Mouse (Mus musculus) ES-Bruce4 (cell line): ENCODE measurements around the gene Ltn1.

Source experiments
- CTCF ChIP-seq: IDR thresholded peaks from one replicate; pipeline ENCODE4 v1.8.1; 2011; ENCODE audit warnings: low read depth, low read length
- EP300 ChIP-seq: IDR thresholded peaks from 2 replicates; pipeline ENCODE4 v1.6.1; 2011; ENCODE audit warnings: low read depth, low read length; ENCODE audit not compliant: insufficient read depth
- POLR2A ChIP-seq: IDR thresholded peaks from one replicate; pipeline ENCODE4 v1.8.1; 2011; ENCODE audit warnings: low read length; ENCODE audit not compliant: insufficient read depth

DNA sequence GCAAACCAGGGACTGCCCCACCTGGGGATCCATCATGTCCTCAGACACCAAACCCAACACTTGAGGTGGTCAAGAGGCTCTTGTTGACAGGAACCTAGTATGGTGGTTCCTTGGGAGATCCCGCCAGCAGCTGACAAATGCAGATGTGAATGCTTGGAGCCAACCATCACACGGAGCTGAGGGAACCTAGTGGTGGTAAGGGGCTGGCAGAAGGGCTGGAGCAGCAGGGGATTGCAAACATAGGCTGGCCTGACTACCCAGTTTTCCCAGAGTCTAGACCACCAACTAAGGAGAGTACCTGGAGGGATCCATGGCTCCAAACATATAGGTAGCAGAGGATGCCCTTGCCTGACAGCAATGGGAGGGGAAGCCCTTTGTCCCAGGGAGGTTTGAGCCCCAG lies 20.8 kb upstream of the Ltn1 start:
- TF ChIP-seq POLR2A (no peak), CTCF (no peak), EP300 (no peak)
